Mouse (Mus musculus) heart, embryonic 15.5 days (tissue): ENCODE data around the gene Map4k3. TPM values are rescaled to one million over a fixed set of nuclear protein-coding genes. Genes with fewer than 3 reads are reported as not detected.

Source experiments
- ATAC-seq: fragments of 200-750 bp; cut with Nextera tagmentation; replicated peaks from 2 replicates; pipeline ENCODE4 v1.8.0; 2017; ENCODE audit warnings: low read depth, moderate TSS enrichment; ENCODE audit not compliant: insufficient number of reproducible peaks, insufficient read depth, low FRiP score
- H3K27ac ChIP-seq: fragments of 300-500 bp; sonication (generic); 2 replicates; pipeline ENCODE4 v1.5.1; 2015; ENCODE audit warnings: mild to moderate bottlenecking, inconsistent platforms
- H3K27me3 ChIP-seq: fragments of 300-500 bp; sonication (generic); 2 replicates; pipeline ENCODE4 v1.6.1; 2015; ENCODE audit warnings: inconsistent platforms
- H3K36me3 ChIP-seq: fragments of 300-500 bp; sonication (generic); 2 replicates; pipeline ENCODE4 v1.6.1; 2015; ENCODE audit warnings: mild to moderate bottlenecking, inconsistent platforms
- H3K4me1 ChIP-seq: fragments of 300-500 bp; sonication (generic); replicated peaks from 2 replicates; pipeline ENCODE4 v1.6.1; 2015; ENCODE audit warnings: inconsistent platforms
- H3K4me2 ChIP-seq: fragments of 300-500 bp; sonication (generic); 2 replicates; pipeline ENCODE4 v1.6.1; 2015; ENCODE audit warnings: inconsistent platforms, mild to moderate bottlenecking, moderate library complexity
- H3K4me3 ChIP-seq: fragments of 300-500 bp; sonication (generic); 2 replicates; pipeline ENCODE4 v1.5.1; 2015; ENCODE audit warnings: mild to moderate bottlenecking, inconsistent platforms
- H3K9ac ChIP-seq: fragments of 300-500 bp; sonication (generic); 2 replicates; pipeline ENCODE4 v1.6.1; 2015; ENCODE audit warnings: mild to moderate bottlenecking, inconsistent platforms
- H3K9me3 ChIP-seq: fragments of 300-500 bp; sonication (generic); replicated peaks from 2 replicates; pipeline ENCODE4 v1.6.1; 2016; ENCODE audit warnings: inconsistent platforms
- WGBS: fragments of 180-500 bp; shearing (Covaris S2); methylation state at CpG from one replicate; pipeline ENCODE4 v1.1.7; 2015; ENCODE audit warnings: mixed read lengths; 5-methylcytosine and 5-hydroxymethylcytosine counted together
- polyA plus RNA-seq: library from polyadenylated mRNA; unstranded; fragments of >200 nt; fragmentation: Nextera tagmentation; extraction: Ambion mirVana; gene quantifications from 2 replicates; pipeline ENCODE4 v1.2.1, GENCODE M21; 2015

The Map4k3 gene
- polyA plus RNA-seq, 1 experiment from 2014 or later, result 17.9 TPM

DNA sequence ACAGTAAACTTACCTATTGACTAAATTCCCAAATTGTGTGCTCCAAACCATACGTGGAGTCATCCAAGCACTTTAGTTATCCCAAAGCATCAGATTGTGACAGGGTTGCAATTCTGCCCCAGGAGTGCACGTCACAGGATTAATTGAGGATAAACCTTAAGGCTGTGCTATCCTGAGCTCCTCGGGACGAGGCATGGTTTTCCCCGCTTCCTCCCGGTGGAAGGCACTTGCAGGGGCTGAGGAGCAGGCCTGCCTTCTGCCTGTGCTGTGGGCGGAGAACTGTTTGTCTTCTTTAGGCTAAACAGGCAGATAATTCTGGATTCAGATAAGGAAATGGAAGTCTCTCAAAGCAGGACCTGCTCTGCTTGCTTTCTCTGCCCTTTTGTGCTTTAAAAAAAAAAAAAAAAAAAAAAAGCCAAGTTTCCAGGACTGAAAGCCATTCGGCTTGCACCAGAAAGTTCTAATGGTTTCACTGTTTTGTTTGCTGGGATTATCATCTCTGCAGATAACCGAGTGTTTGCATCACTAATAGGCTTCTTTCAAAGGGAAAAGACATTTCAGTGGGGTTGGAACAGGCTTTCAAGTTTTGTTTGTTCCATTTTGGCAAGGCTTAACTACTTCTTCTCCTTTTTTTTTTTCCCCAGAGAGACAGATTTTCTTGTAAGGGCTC lies 930 bp upstream of the Map4k3 start:
- no peak overlapping the region for H3K9ac ChIP-seq
- no peak for ATAC-seq
- no peaks in the 10 kb centered on the region for H3K27me3 ChIP-seq
- H3K4me3 ChIP-seq, result no peak overlapping the region
- H3K4me2 ChIP-seq, result peak overlapping the region; percentile 84
- H3K36me3 ChIP-seq, result no peaks in the 10 kb centered on the region
- peaks cover 38% of the 10 kb centered on the region for H3K4me1 ChIP-seq
- 25% methylated on average over 9 of the region's 9 CpGs for WGBS
- peak overlapping the region; percentile 97 for H3K27ac ChIP-seq
- no peaks in the 10 kb centered on the region for H3K9me3 ChIP-seq

DNA sequence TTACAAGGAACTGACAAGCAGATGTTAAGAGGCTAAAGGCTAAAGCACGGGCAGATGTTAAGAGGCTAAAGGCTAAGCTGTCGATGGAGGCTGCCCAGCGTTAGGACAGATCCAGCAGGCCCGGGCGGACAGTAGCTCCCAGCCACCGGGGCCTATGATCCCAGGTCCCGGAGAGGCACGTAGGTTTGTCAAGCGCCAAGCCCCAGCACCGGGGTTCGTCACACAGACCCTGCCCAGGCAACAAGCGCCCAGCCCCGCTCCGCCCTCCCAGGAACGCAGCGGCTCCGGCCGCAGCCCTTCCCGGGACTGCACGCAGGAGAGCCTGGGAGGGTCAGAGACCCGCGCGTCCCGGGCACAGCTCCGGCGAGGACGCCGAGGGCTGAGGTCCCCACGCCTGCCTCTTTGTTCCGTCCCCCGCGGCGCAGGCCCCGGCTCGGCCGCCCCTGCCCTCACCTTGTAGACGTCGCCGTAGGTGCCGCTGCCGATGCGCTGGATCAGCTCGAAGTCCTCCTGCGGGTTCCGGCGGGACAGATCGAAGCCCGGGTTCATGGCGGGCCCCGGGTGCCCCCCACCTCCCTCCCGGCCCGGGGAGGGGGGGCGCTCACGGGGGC lies 839 bp downstream of the Map4k3 start:
- Histone ChIP-seq H3K9ac (peak overlapping the region; percentile 96), H3K4me2 (peak overlapping the region; percentile 84), H3K27ac (peak overlapping the region; percentile 97), H3K27me3 (no peaks in the 10 kb centered on the region), H3K9me3 (no peaks in the 10 kb centered on the region), H3K4me1 (peaks cover 50% of the 10 kb centered on the region), H3K4me3 (peak overlapping the region; percentile 86), H3K36me3 (no peaks in the 10 kb centered on the region)
- under 1% methylated on average over 51 of the region's 54 CpGs for WGBS
- peak; percentile 54 for ATAC-seq

DNA sequence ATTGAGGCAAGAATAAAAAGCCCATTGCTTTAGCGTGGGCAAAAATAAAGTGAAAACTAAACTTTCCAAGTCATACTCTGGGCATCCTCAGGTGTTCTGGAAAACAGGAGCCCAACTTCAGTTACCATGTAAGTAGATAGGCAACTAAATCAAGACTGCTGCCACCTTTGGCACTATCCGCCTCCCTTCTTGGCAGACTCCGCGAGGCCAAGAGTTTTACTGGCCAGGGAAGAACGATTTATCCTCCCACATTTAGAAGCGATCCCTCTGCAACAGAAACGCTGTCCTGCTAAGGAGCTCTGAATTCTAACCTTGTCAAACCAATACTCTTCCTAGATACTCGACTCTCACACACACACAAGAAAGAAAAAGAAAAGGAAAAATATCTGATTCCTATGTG lies 1.5 kb downstream of the Map4k3 start:
- Histone ChIP-seq H3K9ac (peak overlapping the region; percentile 96), H3K4me1 (peaks cover 57% of the 10 kb centered on the region), H3K27me3 (no peaks in the 10 kb centered on the region), H3K4me2 (peak overlapping the region; percentile 84), H3K36me3 (no peaks in the 10 kb centered on the region), H3K9me3 (no peaks in the 10 kb centered on the region), H3K27ac (peak overlapping the region; percentile 97), H3K4me3 (peak overlapping the region; percentile 86)
- WGBS, result 11% methylated on average over 8 of the region's 8 CpGs
- ATAC-seq, result no peak

DNA sequence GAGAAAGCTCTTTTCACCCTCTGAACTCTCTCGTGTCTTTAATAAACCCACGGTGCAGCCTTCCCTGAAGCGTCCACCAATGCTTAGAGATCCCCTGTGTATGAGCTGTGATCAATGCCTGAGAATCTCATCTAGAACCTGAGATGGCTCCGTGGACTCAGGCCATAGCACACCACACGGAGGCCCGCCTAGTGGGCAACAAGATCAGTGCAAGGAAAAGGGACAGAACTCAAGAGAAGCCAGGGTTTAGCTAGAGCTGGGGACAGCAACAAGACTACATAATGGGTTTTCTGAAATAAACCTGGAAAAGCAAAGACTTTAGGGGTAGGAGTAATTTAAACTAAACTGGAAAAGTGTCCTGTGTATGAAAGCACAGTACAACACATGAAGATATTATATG lies 5.2 kb downstream of the Map4k3 start:
- Histone ChIP-seq H3K4me1 (peaks cover 63% of the 10 kb centered on the region), H3K9ac (no peak overlapping the region), H3K4me3 (no peak overlapping the region), H3K4me2 (no peak overlapping the region), H3K36me3 (no peaks in the 10 kb centered on the region), H3K9me3 (no peaks in the 10 kb centered on the region), H3K27me3 (no peaks in the 10 kb centered on the region), H3K27ac (no peak overlapping the region)
- ATAC-seq, result no peak
- WGBS, result 72% methylated on average over 6 of the region's 6 CpGs

GRCm38 (mm10) chr17:80721670-80722069 lies 6.6 kb downstream of the Map4k3 start:
- Histone ChIP-seq H3K9ac (no peak overlapping the region), H3K9me3 (no peaks in the 10 kb centered on the region), H3K36me3 (no peaks in the 10 kb centered on the region), H3K27me3 (no peaks in the 10 kb centered on the region), H3K4me1 (peaks cover 64% of the 10 kb centered on the region), H3K4me3 (no peak overlapping the region), H3K27ac (peak overlapping the region; percentile 21; the same call in 1 of the 2 replicates), H3K4me2 (no peak overlapping the region)
- no peak for ATAC-seq
- 39% methylated on average over 7 of the region's 7 CpGs for WGBS

GRCm38 (mm10) chr17:80719309-80719708 lies 9.0 kb downstream of the Map4k3 start:
- Histone ChIP-seq H3K9ac (no peak overlapping the region), H3K4me3 (no peak overlapping the region), H3K27ac (0 out of 2 replicates have a peak overlapping the region, but pooled peaks have one; percentile 24), H3K4me1 (peaks cover 50% of the 10 kb centered on the region), H3K27me3 (no peaks in the 10 kb centered on the region), H3K36me3 (no peaks in the 10 kb centered on the region), H3K4me2 (no peak overlapping the region), H3K9me3 (no peaks in the 10 kb centered on the region)
- 83% methylated on average over 5 of the region's 5 CpGs for WGBS
- ATAC-seq, result no peak

DNA sequence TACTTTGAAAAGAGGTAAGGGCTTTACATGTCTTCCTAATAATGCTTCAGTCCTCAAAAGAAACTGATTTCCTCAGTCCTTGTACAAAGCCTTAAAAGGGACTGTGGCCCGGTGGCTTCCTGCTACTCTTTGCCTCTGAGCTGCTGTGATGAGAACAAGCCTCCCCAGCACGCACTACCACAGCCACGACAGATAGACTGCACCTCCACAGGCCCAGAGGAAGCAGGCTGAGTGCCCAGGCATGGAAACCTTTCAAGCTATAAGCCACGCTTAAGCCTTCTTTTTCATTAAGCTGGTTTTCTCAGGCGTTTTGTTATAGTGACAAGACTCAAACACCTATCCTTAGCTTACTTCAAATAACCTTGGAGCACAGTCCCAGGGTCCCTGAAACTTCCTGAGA lies 10.0 kb downstream of the Map4k3 start:
- WGBS, result 63% methylated on average over 5 of the region's 5 CpGs
- Histone ChIP-seq H3K9me3 (no peaks in the 10 kb centered on the region), H3K27ac (0 out of 2 replicates have a peak overlapping the region, but pooled peaks have one; percentile 5), H3K9ac (no peak overlapping the region), H3K4me2 (no peak overlapping the region), H3K27me3 (no peaks in the 10 kb centered on the region), H3K4me3 (no peak overlapping the region), H3K4me1 (peaks cover 43% of the 10 kb centered on the region), H3K36me3 (no peaks in the 10 kb centered on the region)
- ATAC-seq, result no peak

- no peak overlapping the region for H3K9ac ChIP-seq
- H3K4me3 ChIP-seq, result no peak overlapping the region
- H3K27ac ChIP-seq, result no peak overlapping the region
- peaks cover 48% of the 10 kb centered on the region for H3K4me1 ChIP-seq
- ATAC-seq, result no peak
- no peaks in the 10 kb centered on the region for H3K9me3 ChIP-seq
- no peak overlapping the region for H3K4me2 ChIP-seq
- 93% methylated on average over 5 of the region's 5 CpGs for WGBS
- no peaks in the 10 kb centered on the region for H3K36me3 ChIP-seq
- H3K27me3 ChIP-seq, result no peaks in the 10 kb centered on the region
These were observed 14.7 kb downstream of the Map4k3 start for GRCm38 (mm10) chr17:80713588-80713987.

- Histone ChIP-seq H3K9me3 (no peaks in the 10 kb centered on the region), H3K27ac (peak overlapping the region; percentile 53), H3K4me3 (peak overlapping the region; percentile 12), H3K9ac (peak overlapping the region; percentile 16; the same call in 1 of the 2 replicates), H3K4me2 (peak overlapping the region; percentile 45), H3K36me3 (no peaks in the 10 kb centered on the region), H3K4me1 (peaks cover 65% of the 10 kb centered on the region), H3K27me3 (no peaks in the 10 kb centered on the region)
- peak; percentile 51 for ATAC-seq
- 25% methylated on average over 24 of the region's 24 CpGs for WGBS
These were observed 18.1 kb downstream of the Map4k3 start for GRCm38 (mm10) chr17:80709921-80710838.

GRCm38 (mm10) chr17:80708803-80709202 lies 19.5 kb downstream of the Map4k3 start:
- no peaks in the 10 kb centered on the region for H3K36me3 ChIP-seq
- H3K27ac ChIP-seq, result peak overlapping the region; percentile 46
- H3K27me3 ChIP-seq, result no peaks in the 10 kb centered on the region
- no peak overlapping the region for H3K4me3 ChIP-seq
- no peak overlapping the region for H3K4me2 ChIP-seq
- H3K9me3 ChIP-seq, result no peaks in the 10 kb centered on the region
- ATAC-seq, result no peak
- peaks cover 69% of the 10 kb centered on the region for H3K4me1 ChIP-seq
- 49% methylated on average over 6 of the region's 6 CpGs for WGBS
- no peak overlapping the region for H3K9ac ChIP-seq

DNA sequence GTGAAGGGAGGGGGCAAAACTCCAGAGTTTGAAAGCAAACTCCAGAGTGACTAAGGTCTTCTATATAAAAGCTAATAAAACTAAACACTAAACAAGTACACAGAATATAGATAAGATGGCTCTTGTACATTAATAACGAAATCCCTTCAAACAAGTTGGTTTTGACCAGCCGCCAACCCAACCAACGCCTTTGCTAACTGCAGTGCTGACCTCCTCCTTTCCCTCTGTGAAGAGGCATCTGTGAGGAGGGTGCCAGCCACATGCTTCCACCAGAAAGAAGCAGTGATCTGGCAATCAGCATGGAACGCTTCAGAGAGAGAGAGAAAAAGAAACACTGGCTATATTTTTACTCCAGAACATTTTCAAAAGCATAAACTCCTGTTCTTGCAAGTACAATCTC lies 21.1 kb downstream of the Map4k3 start:
- peaks cover 65% of the 10 kb centered on the region for H3K4me1 ChIP-seq
- WGBS, result 22% methylated on average over 4 of the region's 4 CpGs
- no peaks in the 10 kb centered on the region for H3K27me3 ChIP-seq
- ATAC-seq, result no peak
- H3K9me3 ChIP-seq, result no peaks in the 10 kb centered on the region
- H3K4me2 ChIP-seq, result no peak overlapping the region
- H3K36me3 ChIP-seq, result no peaks in the 10 kb centered on the region
- no peak overlapping the region for H3K27ac ChIP-seq
- no peak overlapping the region for H3K4me3 ChIP-seq
- no peak overlapping the region for H3K9ac ChIP-seq
